Mouse (Mus musculus): ENCODE measurements at regions not wholly inside any gene's neighbourhood (a gene's known extent, or its start where the extent isn't known, plus 50 kb on each side); places are given as distances from the start of the nearest gene placed in this dataset.
"Not testable (repeated sequence)": the region's sequence is repeated elsewhere in the genome, so short reads cannot be mapped to it uniquely, and the experiment has no call there.

DNA sequence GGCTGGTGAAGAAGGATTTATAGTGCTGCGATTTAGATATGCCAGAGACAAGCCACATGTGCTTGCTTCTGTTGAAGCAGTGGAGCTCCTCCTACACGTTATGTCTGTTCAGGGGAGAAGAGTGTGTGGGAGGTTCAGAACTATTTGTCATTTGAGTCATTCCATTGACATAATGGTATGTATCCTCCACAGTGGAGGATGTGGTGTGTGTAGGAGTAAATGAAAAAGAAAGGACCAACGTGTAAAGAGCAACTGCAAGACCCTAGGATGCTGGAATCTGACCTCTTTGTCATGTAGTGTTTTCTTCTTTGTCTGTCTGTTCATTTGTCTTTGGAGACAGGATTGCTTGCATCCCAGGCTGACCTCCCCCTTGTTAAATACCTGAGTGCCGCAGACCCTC lies 543.9 kb upstream of the Olfr1507 start:
- not testable (repeated sequence) for TF ChIP-seq POLR2A (IDR thresholded peaks at IDR 0.05; ENCODE audit: insufficient read depth, low read length); CTCF (IDR thresholded peaks at IDR 0.05; ENCODE audit: low read depth, low read length)
